Mouse (Mus musculus): ENCODE results near the gene Aldh3b2.

DNA sequence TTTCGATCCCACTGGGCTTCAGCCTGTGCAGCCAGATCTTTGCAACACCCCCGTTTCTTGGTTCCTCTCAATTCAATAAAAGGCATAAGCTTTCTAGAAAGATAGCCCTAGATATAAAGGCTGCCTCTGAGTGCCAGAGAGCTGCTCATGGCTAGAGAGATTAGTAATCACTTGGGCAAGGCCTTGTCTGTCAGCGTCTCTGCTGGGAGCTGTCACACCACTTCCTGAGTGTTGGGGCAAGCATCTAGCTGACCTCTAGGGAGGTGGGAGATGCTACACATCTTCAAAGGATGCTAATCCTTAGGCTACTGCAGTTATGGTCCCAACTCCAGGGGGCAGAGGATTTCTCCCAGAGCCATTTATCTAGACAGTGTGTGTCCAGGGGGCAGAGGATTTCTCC, 4.9 kb upstream of the Aldh3b2 start:
- no peak for TF ChIP-seq GATA1 (IDR thresholded peaks at IDR 0.05; ENCODE audit: low read length)
- no peak for TF ChIP-seq TAL1 (IDR thresholded peaks at IDR 0.05; ENCODE audit: low read length)
